Mouse (Mus musculus): ENCODE results near the gene Cd81. TPM values are rescaled to one million over a fixed set of nuclear protein-coding genes. Genes with fewer than 3 reads are reported as not detected.

Cd81 gene
- polyA plus RNA-seq, 1 experiment from 2014 or later, result 267 TPM

- peaks cover 6% of the 10 kb centered on the region; the same call in 1 of the 2 replicates for H3K36me3 ChIP-seq
- no peak for DNase-seq (ENCODE audit: low spot score)
- no peaks in the 10 kb centered on the region for H3K9me3 ChIP-seq (replicated peaks)
- H3K4me1 ChIP-seq, result no peaks in the 10 kb centered on the region
- 94% methylated on average over 3 of the region's 3 CpGs for WGBS
- H3K27me3 ChIP-seq (ENCODE audit: low read depth, poor library complexity, severe bottlenecking), result no peaks in the 10 kb centered on the region
- H3K4me3 ChIP-seq, result no peak overlapping the region
- H3K27ac ChIP-seq (replicated peaks), result no peak overlapping the region
Observed at GRCm38 (mm10) chr7:143025496-143025895, 27.0 kb upstream of the Cd81 start.

GRCm38 (mm10) chr7:143027196-143027595, 25.3 kb upstream of the Cd81 start:
- H3K27ac ChIP-seq (replicated peaks), result no peak overlapping the region
- no peak overlapping the region for H3K4me3 ChIP-seq
- H3K36me3 ChIP-seq, result peaks cover 6% of the 10 kb centered on the region; the same call in 1 of the 2 replicates
- H3K27me3 ChIP-seq (ENCODE audit: low read depth, poor library complexity, severe bottlenecking), result no peaks in the 10 kb centered on the region
- 97% methylated on average over 4 of the region's 4 CpGs for WGBS
- DNase-seq (ENCODE audit: low spot score), result no peak
- no peaks in the 10 kb centered on the region for H3K4me1 ChIP-seq
- no peaks in the 10 kb centered on the region for H3K9me3 ChIP-seq (replicated peaks)

- H3K9me3 ChIP-seq (replicated peaks), result no peaks in the 10 kb centered on the region
- no peak for DNase-seq (ENCODE audit: low spot score)
- no peak overlapping the region for H3K27ac ChIP-seq (replicated peaks)
- WGBS, result 86% methylated on average over 1 of the region's 1 CpGs
- H3K36me3 ChIP-seq, result 0 out of 2 replicates have a peak, but pooled peaks cover 3% of the 10 kb centered on the region
- no peak overlapping the region for H3K4me3 ChIP-seq
- H3K4me1 ChIP-seq, result no peaks in the 10 kb centered on the region
- H3K27me3 ChIP-seq (ENCODE audit: low read depth, poor library complexity, severe bottlenecking), result no peaks in the 10 kb centered on the region
Observed at GRCm38 (mm10) chr7:143031816-143032215, 20.7 kb upstream of the Cd81 start.

GRCm38 (mm10) chr7:143033581-143033980, 19.0 kb upstream of the Cd81 start:
- Histone ChIP-seq H3K9me3 (replicated peaks) (no peaks in the 10 kb centered on the region), H3K4me1 (no peaks in the 10 kb centered on the region), H3K4me3 (no peak overlapping the region), H3K27me3 (ENCODE audit: low read depth, poor library complexity, severe bottlenecking) (no peaks in the 10 kb centered on the region), H3K36me3 (0 out of 2 replicates have a peak, but pooled peaks cover 3% of the 10 kb centered on the region), H3K27ac (replicated peaks) (no peak overlapping the region)
- no peak for DNase-seq (ENCODE audit: low spot score)
- 87% methylated on average over 4 of the region's 4 CpGs for WGBS

- no peak overlapping the region for H3K4me3 ChIP-seq
- H3K4me1 ChIP-seq, result no peaks in the 10 kb centered on the region
- 93% methylated on average over 2 of the region's 2 CpGs for WGBS
- DNase-seq (ENCODE audit: low spot score), result no peak
- H3K9me3 ChIP-seq (replicated peaks), result no peaks in the 10 kb centered on the region
- H3K36me3 ChIP-seq, result 0 out of 2 replicates have a peak, but pooled peaks cover 3% of the 10 kb centered on the region
- no peak overlapping the region for H3K27ac ChIP-seq (replicated peaks)
- H3K27me3 ChIP-seq (ENCODE audit: low read depth, poor library complexity, severe bottlenecking), result no peaks in the 10 kb centered on the region
Observed at GRCm38 (mm10) chr7:143034112-143034511, 18.4 kb upstream of the Cd81 start.

GRCm38 (mm10) chr7:143034519-143035450, 17.8 kb upstream of the Cd81 start:
- H3K27me3 ChIP-seq (ENCODE audit: low read depth, poor library complexity, severe bottlenecking), result no peaks in the 10 kb centered on the region
- no peak overlapping the region for H3K4me3 ChIP-seq
- H3K36me3 ChIP-seq, result 0 out of 2 replicates have a peak, but pooled peaks cover 3% of the 10 kb centered on the region
- no peak overlapping the region for H3K27ac ChIP-seq (replicated peaks)
- no peaks in the 10 kb centered on the region for H3K4me1 ChIP-seq
- 92% methylated on average over 8 of the region's 8 CpGs for WGBS
- no peak for DNase-seq (ENCODE audit: low spot score)
- H3K9me3 ChIP-seq (replicated peaks), result no peaks in the 10 kb centered on the region

GRCm38 (mm10) chr7:143036787-143037186, 15.8 kb upstream of the Cd81 start:
- Histone ChIP-seq H3K4me1 (no peaks in the 10 kb centered on the region), H3K9me3 (replicated peaks) (no peaks in the 10 kb centered on the region), H3K27me3 (ENCODE audit: low read depth, poor library complexity, severe bottlenecking) (no peaks in the 10 kb centered on the region), H3K36me3 (0 out of 2 replicates have a peak, but pooled peaks cover 3% of the 10 kb centered on the region), H3K4me3 (no peak overlapping the region), H3K27ac (replicated peaks) (no peak overlapping the region)
- no peak for DNase-seq (ENCODE audit: low spot score)
- WGBS, result 75% methylated on average over 3 of the region's 3 CpGs

GRCm38 (mm10) chr7:143037306-143037705, 15.2 kb upstream of the Cd81 start:
- DNase-seq (ENCODE audit: low spot score), result no peak
- no peaks in the 10 kb centered on the region for H3K9me3 ChIP-seq (replicated peaks)

GRCm38 (mm10) chr7:143038174-143038931, 14.2 kb upstream of the Cd81 start:
- no peaks in the 10 kb centered on the region for H3K27me3 ChIP-seq (ENCODE audit: low read depth, poor library complexity, severe bottlenecking)
- 0 out of 2 replicates have a peak, but pooled peaks cover 3% of the 10 kb centered on the region for H3K36me3 ChIP-seq

More at GRCm38 (mm10) chr7:143037306-143037705, 15.2 kb upstream of the Cd81 start:
- no peak overlapping the region for H3K27ac ChIP-seq (replicated peaks)
- 0 out of 2 replicates have a peak, but pooled peaks cover 3% of the 10 kb centered on the region for H3K36me3 ChIP-seq
- H3K4me3 ChIP-seq, result no peak overlapping the region
- H3K4me1 ChIP-seq, result no peaks in the 10 kb centered on the region
- WGBS, result 91% methylated on average over 4 of the region's 4 CpGs
- no peaks in the 10 kb centered on the region for H3K27me3 ChIP-seq (ENCODE audit: low read depth, poor library complexity, severe bottlenecking)

GRCm38 (mm10) chr7:143040561-143040960, 12.0 kb upstream of the Cd81 start:
- no peak for DNase-seq (ENCODE audit: low spot score)
- no peaks in the 10 kb centered on the region for H3K9me3 ChIP-seq (replicated peaks)
- no peaks in the 10 kb centered on the region for H3K36me3 ChIP-seq
- 90% methylated on average over 3 of the region's 3 CpGs for WGBS
- no peaks in the 10 kb centered on the region for H3K4me1 ChIP-seq
- H3K4me3 ChIP-seq, result no peak overlapping the region
- H3K27ac ChIP-seq (replicated peaks), result 0 out of 2 replicates have a peak overlapping the region, but pooled peaks have one; percentile 33
- no peaks in the 10 kb centered on the region for H3K27me3 ChIP-seq (ENCODE audit: low read depth, poor library complexity, severe bottlenecking)

More at GRCm38 (mm10) chr7:143038174-143038931, 14.2 kb upstream of the Cd81 start:
- WGBS, result 87% methylated on average over 3 of the region's 3 CpGs
- H3K27ac ChIP-seq (replicated peaks), result no peak overlapping the region
- no peaks in the 10 kb centered on the region for H3K4me1 ChIP-seq
- no peak overlapping the region for H3K4me3 ChIP-seq
- DNase-seq (ENCODE audit: low spot score), result no peak
- H3K9me3 ChIP-seq (replicated peaks), result no peaks in the 10 kb centered on the region

GRCm38 (mm10) chr7:143041138-143041822, 11.3 kb upstream of the Cd81 start:
- Histone ChIP-seq H3K27ac (replicated peaks) (no peak overlapping the region), H3K4me3 (no peak overlapping the region), H3K36me3 (no peaks in the 10 kb centered on the region), H3K9me3 (replicated peaks) (no peaks in the 10 kb centered on the region), H3K27me3 (ENCODE audit: low read depth, poor library complexity, severe bottlenecking) (no peaks in the 10 kb centered on the region), H3K4me1 (no peaks in the 10 kb centered on the region)
- 87% methylated on average over 3 of the region's 3 CpGs for WGBS
- DNase-seq (ENCODE audit: low spot score), result no peak

GRCm38 (mm10) chr7:143042089-143042488, 10.4 kb upstream of the Cd81 start:
- Histone ChIP-seq H3K27me3 (ENCODE audit: low read depth, poor library complexity, severe bottlenecking) (no peaks in the 10 kb centered on the region), H3K36me3 (no peaks in the 10 kb centered on the region), H3K27ac (replicated peaks) (no peak overlapping the region; the same call in 1 of the 2 replicates), H3K9me3 (replicated peaks) (no peaks in the 10 kb centered on the region), H3K4me3 (no peak overlapping the region), H3K4me1 (no peaks in the 10 kb centered on the region)
- WGBS, result 72% methylated on average over 3 of the region's 3 CpGs
- DNase-seq (ENCODE audit: low spot score), result no peak
